Mouse (Mus musculus) hindbrain, embryonic 16.5 days (tissue): ENCODE measurements at regions not wholly inside any gene's neighbourhood (a gene's known extent, or its start where the extent isn't known, plus 50 kb on each side); places are given as distances from the start of the nearest gene placed in this dataset.

ENCODE experiments used
- ATAC-seq: fragments of 200-750 bp; cut with Nextera tagmentation; 2 replicates; pipeline ENCODE4 v1.8.0; 2017; ENCODE audit warnings: moderate TSS enrichment, moderate library complexity
- H3K27ac ChIP-seq: fragments of 300-500 bp; sonication (generic); 2 replicates; pipeline ENCODE4 v1.5.1; 2014; ENCODE audit warnings: low read depth, mild to moderate bottlenecking, control low read depth, low read length, moderate library complexity
- H3K27me3 ChIP-seq: fragments of 300-500 bp; sonication (generic); replicated peaks from 2 replicates; pipeline ENCODE4 v1.6.1; 2014; ENCODE audit warnings: low read length; ENCODE audit not compliant: control insufficient read depth, insufficient read depth
- H3K36me3 ChIP-seq: fragments of 300-500 bp; sonication (generic); 2 replicates; pipeline ENCODE4 v1.6.1; 2014; ENCODE audit warnings: mild to moderate bottlenecking, low read length, moderate library complexity, mixed read lengths; ENCODE audit not compliant: control insufficient read depth, insufficient read depth
- H3K4me1 ChIP-seq: fragments of 300-500 bp; sonication (generic); 2 replicates; pipeline ENCODE4 v1.6.1; 2014; ENCODE audit warnings: low read depth, low read length; ENCODE audit not compliant: control insufficient read depth, insufficient read depth
- H3K4me2 ChIP-seq: fragments of 300-500 bp; sonication (generic); 2 replicates; pipeline ENCODE4 v1.6.1; 2014; ENCODE audit warnings: mild to moderate bottlenecking, low read length, control low read depth, moderate library complexity
- H3K4me3 ChIP-seq: fragments of 300-500 bp; sonication (generic); 2 replicates; pipeline ENCODE4 v1.5.1; 2014; ENCODE audit warnings: mild to moderate bottlenecking, low read length, control low read depth, moderate library complexity
- H3K9ac ChIP-seq: fragments of 300-500 bp; sonication (generic); 2 replicates; pipeline ENCODE4 v1.6.1; 2014; ENCODE audit warnings: low read depth, mild to moderate bottlenecking, control low read depth, low read length, moderate library complexity
- H3K9me3 ChIP-seq: fragments of 300-500 bp; sonication (generic); 2 replicates; pipeline ENCODE4 v1.6.1; 2014; ENCODE audit warnings: mild to moderate bottlenecking, low read length, moderate library complexity; ENCODE audit not compliant: control insufficient read depth
- WGBS: fragments of 180-500 bp; shearing (Covaris S2); extraction: QIAGEN DNeasy Blood & Tissue Kit; methylation state at CpG from one replicate; pipeline ENCODE4 v1.1.7; 2014; 5-methylcytosine and 5-hydroxymethylcytosine counted together

DNA sequence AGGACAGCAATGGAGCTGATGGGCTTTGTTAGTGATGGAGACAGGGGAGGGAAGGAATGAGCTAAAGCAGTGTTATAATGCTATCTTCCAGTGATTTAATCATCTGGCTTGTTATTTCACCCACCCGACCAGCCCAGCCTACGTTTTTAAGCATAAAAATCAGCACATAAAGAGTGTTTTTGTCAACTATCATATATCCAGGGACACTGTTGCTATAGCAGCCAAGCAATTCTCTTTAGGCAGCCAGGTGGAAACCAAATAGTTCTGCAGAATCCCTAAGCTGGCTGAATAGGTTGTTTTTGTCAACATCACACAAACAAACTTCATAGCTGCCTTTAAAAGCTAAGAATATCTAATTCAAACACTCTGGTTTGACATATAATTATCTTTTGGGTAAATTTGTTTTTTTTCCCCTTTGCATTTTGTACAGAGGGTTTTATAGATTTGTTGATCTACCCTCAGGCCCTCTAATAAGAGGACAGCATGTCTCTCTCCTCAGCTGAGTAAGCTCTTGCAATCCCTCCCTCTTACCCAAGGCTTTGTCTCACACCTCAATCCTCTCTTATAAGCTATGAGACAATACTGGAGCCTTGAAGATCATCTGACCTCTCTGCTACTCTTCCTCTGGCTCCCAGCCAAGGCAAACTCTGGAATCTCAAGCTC lies 104.7 kb upstream of the Camk2d start:
- Histone ChIP-seq H3K27ac (peak overlapping the region; percentile 11; the same call in 1 of the 2 replicates), H3K27me3 (no peaks in the 10 kb centered on the region), H3K9me3 (no peaks in the 10 kb centered on the region), H3K4me2 (no peak overlapping the region), H3K4me1 (peaks cover 4% of the 10 kb centered on the region; the same call in 1 of the 2 replicates), H3K36me3 (no peaks in the 10 kb centered on the region), H3K9ac (no peak overlapping the region), H3K4me3 (no peak overlapping the region)
- ATAC-seq = peak; percentile 74
- WGBS = 19% methylated on average over 2 of the region's 2 CpGs

GRCm38 (mm10) chr3:126491914-126492265 lies 104.2 kb upstream of the Camk2d start:
- peaks cover 4% of the 10 kb centered on the region; the same call in 1 of the 2 replicates for H3K4me1 ChIP-seq
- 85% methylated on average over 3 of the region's 3 CpGs for WGBS
- H3K27ac ChIP-seq = peak overlapping the region; percentile 11; the same call in 1 of the 2 replicates
- no peak overlapping the region for H3K4me2 ChIP-seq
- H3K4me3 ChIP-seq = no peak overlapping the region
- no peak overlapping the region for H3K9ac ChIP-seq
- ATAC-seq = peak; percentile 40; the same call in 1 of the 2 replicates
- no peaks in the 10 kb centered on the region for H3K36me3 ChIP-seq
- no peaks in the 10 kb centered on the region for H3K27me3 ChIP-seq
- no peaks in the 10 kb centered on the region for H3K9me3 ChIP-seq

DNA sequence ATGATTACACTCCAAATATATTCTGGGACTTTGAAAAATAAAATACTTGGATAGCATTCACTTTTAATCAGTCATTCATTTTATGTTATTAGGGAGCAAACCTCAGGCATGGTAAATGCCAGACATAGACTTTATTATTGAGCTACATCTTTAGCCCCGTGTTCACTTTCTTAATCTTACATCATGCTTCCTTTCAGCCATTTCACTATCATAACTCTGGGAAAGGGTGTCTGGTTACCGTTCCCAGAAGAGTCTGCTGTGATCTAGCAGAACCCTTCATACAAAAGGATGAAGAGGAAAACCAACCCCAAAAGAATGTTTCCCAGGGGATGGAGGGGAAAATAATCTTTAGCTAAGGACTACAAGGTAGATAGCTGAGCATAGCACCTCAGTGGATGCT lies 97.3 kb upstream of the Camk2d start:
- 66% methylated on average over 2 of the region's 2 CpGs for WGBS
- Histone ChIP-seq H3K9me3 (no peaks in the 10 kb centered on the region), H3K4me3 (no peak overlapping the region), H3K4me2 (no peak overlapping the region), H3K9ac (no peak overlapping the region), H3K36me3 (no peaks in the 10 kb centered on the region), H3K27ac (no peak overlapping the region), H3K4me1 (no peaks in the 10 kb centered on the region), H3K27me3 (no peaks in the 10 kb centered on the region)
- no peak for ATAC-seq

GRCm38 (mm10) chr3:126500247-126500646 lies 95.9 kb upstream of the Camk2d start:
- H3K4me1 ChIP-seq = no peaks in the 10 kb centered on the region
- no peaks in the 10 kb centered on the region for H3K9me3 ChIP-seq
- no peak overlapping the region for H3K9ac ChIP-seq
- 85% methylated on average over 2 of the region's 2 CpGs for WGBS
- H3K4me3 ChIP-seq = no peak overlapping the region
- no peak overlapping the region for H3K27ac ChIP-seq
- H3K4me2 ChIP-seq = no peak overlapping the region
- H3K36me3 ChIP-seq = no peaks in the 10 kb centered on the region
- no peaks in the 10 kb centered on the region for H3K27me3 ChIP-seq
- ATAC-seq = no peak

- WGBS = 91% methylated on average over 2 of the region's 2 CpGs
- H3K4me2 ChIP-seq = no peak overlapping the region
Measured at GRCm38 (mm10) chr3:126501826-126502225, 94.3 kb upstream of the Camk2d start.

DNA sequence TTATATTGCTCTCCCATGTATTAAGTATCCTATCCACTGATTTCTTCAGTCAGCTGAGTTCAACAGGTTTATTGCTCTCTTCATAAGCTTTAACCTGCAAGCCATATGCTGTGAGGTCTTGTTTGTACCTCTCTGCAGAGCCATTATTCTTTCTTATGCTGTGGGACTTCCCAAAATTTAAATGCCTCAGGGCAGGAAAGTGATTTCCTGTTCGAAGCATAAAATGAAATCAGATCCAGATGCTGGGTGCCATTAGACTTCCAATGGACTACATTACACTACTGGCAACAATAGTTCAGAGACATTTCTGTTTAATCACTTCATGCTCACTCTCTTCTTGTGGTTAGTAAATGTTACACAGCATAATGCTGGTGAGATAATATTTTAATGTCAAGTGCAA lies 90.4 kb upstream of the Camk2d start:
- H3K9ac ChIP-seq = no peak overlapping the region
- no peak overlapping the region for H3K4me2 ChIP-seq
- H3K4me1 ChIP-seq = no peaks in the 10 kb centered on the region
- ATAC-seq = no peak
- no peaks in the 10 kb centered on the region for H3K36me3 ChIP-seq
- no peak overlapping the region for H3K4me3 ChIP-seq
- H3K27me3 ChIP-seq = no peaks in the 10 kb centered on the region
- peaks cover 3% of the 10 kb centered on the region; the same call in 1 of the 2 replicates for H3K9me3 ChIP-seq
- WGBS = 59% methylated on average over 1 of the region's 1 CpGs
- no peak overlapping the region for H3K27ac ChIP-seq

More at GRCm38 (mm10) chr3:126501826-126502225, 94.3 kb upstream of the Camk2d start:
- Histone ChIP-seq H3K36me3 (no peaks in the 10 kb centered on the region), H3K9ac (no peak overlapping the region), H3K27ac (no peak overlapping the region), H3K4me1 (no peaks in the 10 kb centered on the region), H3K9me3 (no peaks in the 10 kb centered on the region), H3K4me3 (no peak overlapping the region), H3K27me3 (no peaks in the 10 kb centered on the region)
- no peak for ATAC-seq

DNA sequence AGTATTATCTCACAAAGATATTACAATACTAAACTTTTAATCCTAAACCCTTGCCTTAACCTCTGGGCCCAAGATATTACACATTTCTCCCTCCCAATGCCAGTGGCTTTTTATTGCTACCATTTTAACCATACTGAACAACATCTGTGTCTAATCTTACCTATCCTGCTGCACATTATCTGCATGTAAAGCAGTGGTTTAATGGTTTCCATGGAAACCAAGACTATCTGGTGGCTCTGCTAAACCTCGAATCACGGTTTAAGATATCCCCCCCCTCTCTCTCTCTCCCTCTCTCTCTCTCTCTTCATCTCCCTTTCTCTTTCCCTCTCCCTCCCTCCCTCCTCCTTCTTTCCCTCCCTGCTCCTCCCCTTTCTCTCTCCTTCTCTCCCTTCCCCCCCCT lies 81.3 kb upstream of the Camk2d start:
- 10% methylated on average over 2 of the region's 2 CpGs for WGBS
- Histone ChIP-seq H3K36me3 (no peaks in the 10 kb centered on the region), H3K4me1 (no peaks in the 10 kb centered on the region), H3K4me3 (no peak overlapping the region), H3K4me2 (no peak overlapping the region), H3K27me3 (no peaks in the 10 kb centered on the region), H3K27ac (no peak overlapping the region), H3K9me3 (no peaks in the 10 kb centered on the region), H3K9ac (no peak overlapping the region)
- ATAC-seq = peak; percentile 45; the same call in 1 of the 2 replicates

- Histone ChIP-seq H3K4me2 (no peak overlapping the region), H3K9ac (no peak overlapping the region), H3K27ac (no peak overlapping the region), H3K36me3 (no peaks in the 10 kb centered on the region), H3K4me1 (no peaks in the 10 kb centered on the region), H3K9me3 (no peaks in the 10 kb centered on the region), H3K4me3 (no peak overlapping the region), H3K27me3 (no peaks in the 10 kb centered on the region)
- WGBS = 52% methylated on average over 7 of the region's 7 CpGs
- ATAC-seq = peak; percentile 50; the same call in 1 of the 2 replicates
Measured at GRCm38 (mm10) chr3:126534118-126534820, 61.8 kb upstream of the Camk2d start.

DNA sequence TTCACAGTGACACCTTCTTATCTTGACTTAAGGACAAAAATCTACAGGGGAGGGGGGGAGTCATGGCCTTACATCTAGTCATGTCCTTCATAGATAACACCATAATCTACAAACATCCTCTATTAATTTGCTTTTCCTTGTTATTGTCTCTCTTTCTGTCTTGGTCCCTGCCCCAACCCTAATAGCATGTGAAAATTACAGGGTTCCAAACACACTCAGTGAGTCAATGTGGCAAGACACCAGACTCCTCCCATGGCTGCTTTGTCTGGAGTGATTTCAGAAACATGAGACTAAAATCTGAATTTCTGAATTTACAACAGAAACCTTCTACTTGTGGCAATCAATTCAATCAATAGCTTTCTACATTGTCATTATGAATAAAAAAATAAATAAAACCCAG lies 60.8 kb upstream of the Camk2d start:
- Histone ChIP-seq H3K9me3 (no peaks in the 10 kb centered on the region), H3K4me2 (no peak overlapping the region), H3K4me1 (no peaks in the 10 kb centered on the region), H3K36me3 (no peaks in the 10 kb centered on the region), H3K9ac (no peak overlapping the region), H3K27me3 (no peaks in the 10 kb centered on the region), H3K27ac (no peak overlapping the region), H3K4me3 (no peak overlapping the region)
- ATAC-seq = no peak
